Mouse (Mus musculus) heart, adult 2 months (tissue): ENCODE results near the gene Fcgrt.
A peak's percentile ranks its signal among the peaks of the same experiment; 100 is the strongest.

Experiments
- CTCF ChIP-seq: fragments of 200-600 bp; IDR thresholded peaks from 2 replicates; pipeline ENCODE4 v1.8.1; 2022; ENCODE audit warnings: antibody characterized with exemption, mild to moderate bottlenecking, moderate library complexity
- EP300 ChIP-seq: fragments of 200-500 bp; IDR thresholded peaks from 2 replicates; pipeline ENCODE4 v1.6.1; 2011; ENCODE audit warnings: low read depth, low read length, control low read depth; ENCODE audit not compliant: insufficient read depth
- POLR2A ChIP-seq: fragments of 200-500 bp; IDR thresholded peaks from 2 replicates; pipeline ENCODE4 v1.6.1; 2011; ENCODE audit warnings: mild to moderate bottlenecking, low read depth, low read length, control low read depth; ENCODE audit not compliant: insufficient read depth

DNA sequence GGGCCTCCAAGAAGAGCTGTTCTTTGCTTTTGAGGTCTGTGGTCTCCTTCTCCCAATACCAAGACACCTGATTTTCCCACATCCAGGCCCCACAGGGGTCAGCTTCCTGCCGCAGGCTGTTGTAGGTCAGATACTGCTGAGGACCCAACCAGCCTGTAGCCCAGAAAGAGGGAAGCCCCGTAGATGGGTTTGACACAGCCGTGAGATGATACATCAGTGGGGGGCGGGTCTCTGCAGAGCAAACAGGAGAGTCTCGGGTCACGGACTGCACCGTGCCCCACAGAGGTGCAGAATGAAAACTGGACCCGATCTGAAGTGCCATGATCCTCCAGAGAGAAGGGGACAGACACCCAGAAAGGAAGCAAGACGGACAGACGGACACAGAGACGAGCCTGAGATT, 1.2 kb downstream of the Fcgrt start:
- TF ChIP-seq POLR2A: no peak
- 0 out of 2 replicates have a peak, but pooled peaks have one; percentile 6 for TF ChIP-seq EP300
- no peak for TF ChIP-seq CTCF
